Comparison of ENCODE assay signal across 9 mouse cellular contexts in genomic region chr7:68063711-68064110, GRCm38 (mm10).
"Had no signal": no experiment of that assay in that cellular context is flagged by ENCODE, and none has a peak within 500 bp of the region (broad histone marks: within the 10 kb centered on the region; RNA-seq: fewer than 3 reads in every experiment).

No protein-coding gene starts in this region.

- H3K9ac ChIP-seq: liver, embryonic 15.5 days had no signal

- H3K4me3 ChIP-seq: liver, embryonic 15.5 days had no signal

- DNase-seq: left cerebral cortex, postnatal 4 days; lung, adult 2 months; lung, postnatal 36 days; right cerebral cortex, adult 18-20 months; right cerebral cortex, postnatal 25 days; thymus, postnatal 36 days had no signal

- H3K9me3 ChIP-seq: liver, embryonic 15.5 days had no signal

- H3K27ac ChIP-seq: liver, embryonic 15.5 days had no signal

- ATAC-seq: lung, postnatal 0 days had no signal

- H3K36me3 ChIP-seq: liver, embryonic 15.5 days had no signal

- H3K4me2 ChIP-seq: liver, embryonic 11.5 days; liver, embryonic 15.5 days had no signal
